Mouse (Mus musculus) erythroblast, embryonic 14.5 days (primary cell): ENCODE results near the gene Ankrd34a.

Experiments used
- GATA1 ChIP-seq: IDR thresholded peaks from 2 replicates; pipeline ENCODE4 v1.6.1; 2012; ENCODE audit warnings: low read length, inconsistent platforms, mixed read lengths
- TAL1 ChIP-seq: IDR thresholded peaks from 3 replicates; pipeline ENCODE4 v1.6.1; 2012; ENCODE audit warnings: low read length, inconsistent platforms, mixed read lengths

DNA sequence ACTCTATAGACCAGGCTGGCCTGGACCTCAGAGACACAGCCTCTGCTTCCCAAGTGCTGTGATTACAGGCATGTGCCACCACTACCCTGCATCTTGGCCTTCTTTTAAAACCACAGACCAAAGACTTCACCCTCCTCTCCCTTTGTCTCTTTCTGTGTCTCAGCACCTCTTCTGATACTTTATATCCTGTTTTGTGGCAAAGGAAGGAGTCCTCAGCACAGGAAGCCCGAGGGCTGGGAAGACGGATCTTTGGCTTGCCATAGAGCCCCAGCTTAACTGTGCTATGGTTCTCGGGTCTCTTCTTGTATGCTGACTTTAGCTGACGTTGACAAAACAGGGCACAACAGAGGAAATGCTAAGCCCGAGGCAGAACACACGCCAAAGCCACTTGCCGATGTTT lies 25.8 kb upstream of the Ankrd34a start:
- TF ChIP-seq GATA1 (no peak), TAL1 (no peak)
